In the genomic region with DNA sequence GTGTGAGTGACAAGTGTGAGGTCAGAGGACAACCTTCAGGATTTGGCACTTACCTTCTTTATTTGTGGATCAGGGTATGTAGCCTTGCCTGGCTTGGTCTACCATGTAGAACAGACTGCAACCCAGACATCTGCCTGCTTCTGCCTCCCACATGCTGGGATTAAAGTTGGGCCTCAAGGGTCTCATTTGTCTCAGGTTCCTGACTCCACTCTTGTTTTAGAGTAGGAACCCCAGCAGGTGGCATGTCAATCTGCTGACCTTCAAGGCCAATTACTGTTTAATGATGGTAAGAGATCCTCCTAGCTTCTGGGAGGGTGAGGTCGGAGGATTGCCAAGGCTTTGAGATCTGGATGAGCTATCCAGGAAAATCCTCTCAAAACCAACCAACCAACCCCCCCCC, we compare ENCODE assay signal across 20 mouse cellular contexts. TPM values are rescaled to one million over a fixed set of nuclear protein-coding genes. Genes with fewer than 3 reads are reported as not detected.
DNase-seq lines count a peak whose midpoint lies in the region; ATAC-seq and TF ChIP-seq lines count a peak whose summit lies in the region.
"Had no signal": no experiment of that assay in that cellular context is flagged by ENCODE, and none has a peak within 500 bp of the region (broad histone marks: within the 10 kb centered on the region; RNA-seq: fewer than 3 reads in every experiment).

No protein-coding gene starts in this region.

- H3K27ac ChIP-seq in heart, embryonic 11.5 days (ENCODE audit: low read depth, low read length): no peak overlapping the region
- H3K27ac ChIP-seq in ES-Bruce4 (ENCODE audit: insufficient read depth, low read length): peak overlapping the region; percentile 93
- H3K27ac ChIP-seq: embryonic facial prominence, embryonic 15.5 days; stomach, postnatal 0 days had no signal

- 86% methylated on average over 1 of the region's 1 CpGs for WGBS in heart, embryonic 11.5 days (ENCODE audit: insufficient replicate concordance)

- H3K9me3 ChIP-seq in heart, embryonic 11.5 days (replicated peaks; ENCODE audit: control insufficient read depth, low read length): no peaks in the 10 kb centered on the region
- peaks cover 2% of the 10 kb centered on the region for H3K9me3 ChIP-seq in megakaryocyte, embryonic 14.5 days
- no peaks in the 10 kb centered on the region for H3K9me3 ChIP-seq in ES-Bruce4 (replicated peaks; ENCODE audit: control insufficient read depth, insufficient read depth, low read length, poor library complexity, severe bottlenecking)
- H3K9me3 ChIP-seq: embryonic facial prominence, embryonic 15.5 days; heart, embryonic 12.5 days had no signal

- no peak for ATAC-seq in heart, embryonic 11.5 days (replicated peaks; ENCODE audit: insufficient number of reproducible peaks, low FRiP score, low TSS enrichment)
- ATAC-seq in megakaryocyte, adult 5-6 weeks (ENCODE audit: poor library complexity, severe bottlenecking): no peak
- ATAC-seq: inflammation-experienced regulatory T-cells, adult 6 months; Patski had no signal

- peaks cover 17% of the 10 kb centered on the region; the same call in 1 of the 2 replicates for H3K4me1 ChIP-seq in heart, embryonic 11.5 days (ENCODE audit: control insufficient read depth, insufficient read depth, low read length)
- peaks cover 32% of the 10 kb centered on the region for H3K4me1 ChIP-seq in megakaryocyte, embryonic 14.5 days
- H3K4me1 ChIP-seq in ES-Bruce4 (ENCODE audit: control insufficient read depth, insufficient read depth, low read length): peaks cover 2% of the 10 kb centered on the region

- H3K9ac ChIP-seq in heart, embryonic 11.5 days (ENCODE audit: low read depth, low read length): no peak overlapping the region
- H3K9ac ChIP-seq in ES-Bruce4 (ENCODE audit: low read depth, poor library complexity, severe bottlenecking): no peak overlapping the region
- H3K9ac ChIP-seq: embryonic facial prominence, embryonic 15.5 days; heart, embryonic 12.5 days had no signal

- TF ChIP-seq CTCF in ES-Bruce4 (IDR thresholded peaks at IDR 0.05; ENCODE audit: low read depth, low read length): no peak

- H3K36me3 ChIP-seq in heart, embryonic 11.5 days (ENCODE audit: control insufficient read depth, insufficient read depth, low read length): no peaks in the 10 kb centered on the region
- peaks cover 3% of the 10 kb centered on the region for H3K36me3 ChIP-seq in megakaryocyte, embryonic 14.5 days (replicated peaks; ENCODE audit: low read length)
- H3K36me3 ChIP-seq in ES-Bruce4 (ENCODE audit: control insufficient read depth, insufficient read depth, low read length, poor library complexity, severe bottlenecking): peaks cover under 1% of the 10 kb centered on the region; the same call in 1 of the 2 replicates
- H3K36me3 ChIP-seq: embryonic facial prominence, embryonic 15.5 days; heart, embryonic 12.5 days had no signal

- no peak for TF ChIP-seq EP300 in ES-Bruce4 (IDR thresholded peaks at IDR 0.05; ENCODE audit: insufficient read depth, low read depth, low read length)

- no peak overlapping the region for H3K4me3 ChIP-seq in heart, embryonic 11.5 days (ENCODE audit: low read depth, low read length)
- H3K4me3 ChIP-seq in megakaryocyte, embryonic 14.5 days (replicated peaks): peak overlapping the region; percentile 76
- no peak overlapping the region for H3K4me3 ChIP-seq in ES-Bruce4 (ENCODE audit: low read depth, low read length)

- no peaks in the 10 kb centered on the region for H3K27me3 ChIP-seq in heart, embryonic 11.5 days (ENCODE audit: control insufficient read depth, insufficient read depth, low read length)
- H3K27me3 ChIP-seq in megakaryocyte, embryonic 14.5 days (replicated peaks): no peaks in the 10 kb centered on the region
- no peaks in the 10 kb centered on the region for H3K27me3 ChIP-seq in ES-Bruce4 (ENCODE audit: control insufficient read depth, insufficient read depth, low read length, poor library complexity, severe bottlenecking)
- H3K27me3 ChIP-seq: embryonic facial prominence, embryonic 15.5 days; heart, embryonic 12.5 days; Patski had no signal

- no peak overlapping the region for H3K4me2 ChIP-seq in heart, embryonic 11.5 days

- no peak for TF ChIP-seq POLR2A in ES-Bruce4 (IDR thresholded peaks at IDR 0.05; ENCODE audit: insufficient read depth, low read length)

- peak; percentile 84 for DNase-seq in heart, adult 11 months
- peak; percentile 73 for DNase-seq in ZHBTc4 (ENCODE audit: low read depth, low spot score)
- no peak for DNase-seq in kidney, postnatal 4 days
- DNase-seq: adrenal gland, postnatal 25 days; cerebellum, adult 2 months; gastrocnemius, adult 2 months; kidney, adult 2 months; kidney, postnatal 14 days; left cerebral cortex, postnatal 4 days; liver; lung, postnatal 36 days had no signal

RNA-seq across cellular contexts. Expression of a gene that starts 2.5 kb away (rescaled TPM):
- 16.9 and 21.4 TPM in 2 replicates for polyA plus RNA-seq in heart, embryonic 11.5 days (2014; fragmentation: Nextera tagmentation; extraction: Ambion mirVana)
- polyA plus RNA-seq in megakaryocyte, embryonic 14.5 days (2012; ENCODE audit: insufficient read depth, low replicate concordance): 1.0 and 6.1 TPM in 2 replicates
- total RNA-seq in megakaryocyte, adult 5-6 weeks (2015): 111 and 139 TPM in 2 replicates
- 95.5 and 99.3 TPM in 2 replicates for total RNA-seq in megakaryocyte, adult 5-6 weeks (2017)
- polyA plus RNA-seq in ES-Bruce4 (2011; ENCODE audit: insufficient read depth, insufficient read length, low read depth, missing spikeins): 50.0 and 64.4 TPM in 2 replicates

Comparison
In these comparisons a context has a peak if more than half of its experiments do, and no peak if none do; other contexts are left out.
1. DNase-seq: peak in heart, adult 11 months (single experiment) and ZHBTc4 (single experiment); none in kidney, postnatal 4 days (0 of 2).